In genomic region chr9:65909837-65910236, GRCm38 (mm10) we compare ENCODE assay signal across 8 mouse cellular contexts. TPM values are rescaled to one million over a fixed set of nuclear protein-coding genes. Genes with fewer than 3 reads are reported as not detected.
A peak's percentile ranks its signal among the peaks of the same experiment; 100 is the strongest.
DNase-seq lines count a peak whose midpoint lies in the region; ATAC-seq lines count a peak whose summit lies in the region.
"Had no signal": no experiment of that assay in that cellular context is flagged by ENCODE, and none has a peak within 500 bp of the region (broad histone marks: within the 10 kb centered on the region; RNA-seq: fewer than 3 reads in every experiment).

No protein-coding gene starts in this region.

- H3K4me2 ChIP-seq in forebrain, embryonic 12.5 days, result peak overlapping the region; percentile 75
- peak overlapping the region; percentile 85 for H3K4me2 ChIP-seq in limb, embryonic 13.5 days (replicated peaks)
- peak overlapping the region; percentile 85 for H3K4me2 ChIP-seq in stomach, embryonic 14.5 days (replicated peaks; ENCODE audit: low read depth, low read length)

- no peak for ATAC-seq in megakaryocyte, adult 5-6 weeks (ENCODE audit: poor library complexity, severe bottlenecking)
- no peak for ATAC-seq in forebrain, embryonic 12.5 days (ENCODE audit: low FRiP score)
- ATAC-seq in limb, embryonic 13.5 days (ENCODE audit: low FRiP score, low read depth), result no peak
- ATAC-seq in stomach, embryonic 14.5 days (ENCODE audit: insufficient number of reproducible peaks, insufficient read depth, low FRiP score, low read depth), result no peak

- peaks cover 9% of the 10 kb centered on the region for H3K36me3 ChIP-seq in megakaryocyte, embryonic 14.5 days (replicated peaks; ENCODE audit: low read length)
- peaks cover 7% of the 10 kb centered on the region for H3K36me3 ChIP-seq in forebrain, embryonic 12.5 days (replicated peaks)
- peaks cover 6% of the 10 kb centered on the region; the same call in 1 of the 2 replicates for H3K36me3 ChIP-seq in limb, embryonic 13.5 days
- no peaks in the 10 kb centered on the region for H3K36me3 ChIP-seq in stomach, embryonic 14.5 days (ENCODE audit: control insufficient read depth, insufficient read depth, low read length)

- peak overlapping the region; percentile 81 for H3K9ac ChIP-seq in forebrain, embryonic 12.5 days
- peak overlapping the region; percentile 79 for H3K9ac ChIP-seq in limb, embryonic 13.5 days
- H3K9ac ChIP-seq in stomach, embryonic 14.5 days (replicated peaks; ENCODE audit: low read depth, low read length), result peak overlapping the region; percentile 63

- no peak for DNase-seq in gastrocnemius, adult 18-20 months (ENCODE audit: low spot score)
- no peak for DNase-seq in adrenal gland, postnatal 10 days
- DNase-seq: kidney, adult 11 months had no signal

- peaks cover 18% of the 10 kb centered on the region for H3K4me1 ChIP-seq in megakaryocyte, embryonic 14.5 days
- peaks cover 19% of the 10 kb centered on the region for H3K4me1 ChIP-seq in forebrain, embryonic 12.5 days
- H3K4me1 ChIP-seq in limb, embryonic 13.5 days, result peaks cover 15% of the 10 kb centered on the region
- H3K4me1 ChIP-seq in stomach, embryonic 14.5 days (ENCODE audit: control insufficient read depth, insufficient read depth, low read length), result no peaks in the 10 kb centered on the region

- no peak overlapping the region for H3K27ac ChIP-seq in forebrain, embryonic 12.5 days
- peak overlapping the region; percentile 93; the same call in 1 of the 2 replicates for H3K27ac ChIP-seq in limb, embryonic 13.5 days
- H3K27ac ChIP-seq in stomach, embryonic 14.5 days (ENCODE audit: low read length), result peak overlapping the region; percentile 90; the same call in 1 of the 2 replicates

- H3K9me3 ChIP-seq in megakaryocyte, embryonic 14.5 days, result no peaks in the 10 kb centered on the region
- no peaks in the 10 kb centered on the region for H3K9me3 ChIP-seq in forebrain, embryonic 12.5 days
- H3K9me3 ChIP-seq in limb, embryonic 13.5 days, result no peaks in the 10 kb centered on the region
- H3K9me3 ChIP-seq in stomach, embryonic 14.5 days (ENCODE audit: control insufficient read depth, low read depth, low read length), result no peaks in the 10 kb centered on the region

- no peaks in the 10 kb centered on the region for H3K27me3 ChIP-seq in megakaryocyte, embryonic 14.5 days (replicated peaks)
- no peaks in the 10 kb centered on the region for H3K27me3 ChIP-seq in forebrain, embryonic 12.5 days
- H3K27me3 ChIP-seq in limb, embryonic 13.5 days, result no peaks in the 10 kb centered on the region
- H3K27me3 ChIP-seq in stomach, embryonic 14.5 days (ENCODE audit: control insufficient read depth, insufficient read depth, low read length), result no peaks in the 10 kb centered on the region

- H3K4me3 ChIP-seq in megakaryocyte, embryonic 14.5 days (replicated peaks), result peak overlapping the region; percentile 97
- H3K4me3 ChIP-seq in forebrain, embryonic 12.5 days (replicated peaks), result peak overlapping the region; percentile 89
- H3K4me3 ChIP-seq in limb, embryonic 13.5 days, result peak overlapping the region; percentile 80
- H3K4me3 ChIP-seq in stomach, embryonic 14.5 days (ENCODE audit: low read depth, low read length), result peak overlapping the region; percentile 82

- 12% methylated on average over 4 of the region's 4 CpGs for WGBS in forebrain, embryonic 12.5 days
- 7% methylated on average over 4 of the region's 4 CpGs for WGBS in limb, embryonic 13.5 days
- WGBS in stomach, embryonic 14.5 days, result 5% methylated on average over 4 of the region's 4 CpGs

RNA-seq across cellular contexts. Expression of gene Csnk1g1, which starts 1.1 kb away (rescaled TPM):
- polyA plus RNA-seq in megakaryocyte, embryonic 14.5 days (2012; ENCODE audit: insufficient read depth, low replicate concordance), result 0.45 and 1.4 TPM in 2 replicates
- 25.0 and 31.0 TPM in 2 replicates for total RNA-seq in megakaryocyte, adult 5-6 weeks (2015)
- total RNA-seq in megakaryocyte, adult 5-6 weeks (2017), result 22.3 and 34.3 TPM in 2 replicates
- 24.8 and 25.8 TPM in 2 replicates for polyA plus RNA-seq in forebrain, embryonic 12.5 days (2016; fragmentation: Nextera tagmentation; extraction: Ambion mirVana)
- polyA plus RNA-seq in limb, embryonic 13.5 days (2015; fragmentation: Nextera tagmentation; extraction: Ambion mirVana), result 18.6 and 18.8 TPM in 2 replicates
- polyA plus RNA-seq in stomach, embryonic 14.5 days (2014; fragmentation: Nextera tagmentation; extraction: Ambion mirVana), result 23.4 and 25.3 TPM in 2 replicates
- total RNA-seq in gastrocnemius, adult 18-20 months (2021), result 1 to 10 TPM; 7.2 to 7.6 TPM
- 10 to 100 TPM; 15.7 to 24.2 TPM for total RNA-seq in adrenal gland, postnatal 10 days (2021)

RNA-seq across cellular contexts. Expression of gene Trip4, which starts 1.2 kb away (rescaled TPM):
- polyA plus RNA-seq in megakaryocyte, embryonic 14.5 days (2012; ENCODE audit: insufficient read depth, low replicate concordance), result 0.58 TPM in 1 of 2 replicates, not detected in the other
- 17.7 and 23.0 TPM in 2 replicates for total RNA-seq in megakaryocyte, adult 5-6 weeks (2015)
- total RNA-seq in megakaryocyte, adult 5-6 weeks (2017), result 23.8 and 27.9 TPM in 2 replicates
- polyA plus RNA-seq in forebrain, embryonic 12.5 days (2016; fragmentation: Nextera tagmentation; extraction: Ambion mirVana), result 32.8 and 36.3 TPM in 2 replicates
- 39.8 and 41.1 TPM in 2 replicates for polyA plus RNA-seq in limb, embryonic 13.5 days (2015; fragmentation: Nextera tagmentation; extraction: Ambion mirVana)
- 35.1 and 35.7 TPM in 2 replicates for polyA plus RNA-seq in stomach, embryonic 14.5 days (2014; fragmentation: Nextera tagmentation; extraction: Ambion mirVana)
- 10 to 100 TPM; 13.4 to 13.8 TPM for total RNA-seq in gastrocnemius, adult 18-20 months (2021)
- 10 to 100 TPM; 28.0 to 32.3 TPM for total RNA-seq in adrenal gland, postnatal 10 days (2021)

RNA-seq across cellular contexts. Expression of gene Pclaf, which starts 19.8 kb away (rescaled TPM):
- 2.8 TPM in 1 of 2 replicates, not detected in the other for polyA plus RNA-seq in megakaryocyte, embryonic 14.5 days (2012; ENCODE audit: insufficient read depth, low replicate concordance)
- total RNA-seq in megakaryocyte, adult 5-6 weeks (2015), result 105 and 130 TPM in 2 replicates
- 295 and 303 TPM in 2 replicates for total RNA-seq in megakaryocyte, adult 5-6 weeks (2017)
- 224 and 226 TPM in 2 replicates for polyA plus RNA-seq in forebrain, embryonic 12.5 days (2016; fragmentation: Nextera tagmentation; extraction: Ambion mirVana)
- 207 and 211 TPM in 2 replicates for polyA plus RNA-seq in limb, embryonic 13.5 days (2015; fragmentation: Nextera tagmentation; extraction: Ambion mirVana)
- 176 and 179 TPM in 2 replicates for polyA plus RNA-seq in stomach, embryonic 14.5 days (2014; fragmentation: Nextera tagmentation; extraction: Ambion mirVana)
- not detected for total RNA-seq in gastrocnemius, adult 18-20 months (2021)
- 10 to 100 TPM; 18.0 to 21.8 TPM for total RNA-seq in adrenal gland, postnatal 10 days (2021)

Comparison
In these comparisons a context has a peak if more than half of its experiments do, and no peak if none do; other contexts are left out.
1. RNA of gene Trip4, which starts 1.2 kb away (polyA plus RNA-seq): 39.8 to 41.1 TPM in limb, embryonic 13.5 days, 32.8 to 36.3 TPM in forebrain, embryonic 12.5 days and 35.1 to 35.7 TPM in stomach, embryonic 14.5 days; 0.58 TPM in megakaryocyte, embryonic 14.5 days; every median in the first group is over 10 times any median in the second.
2. RNA of gene Pclaf, which starts 19.8 kb away (polyA plus RNA-seq): 224 to 226 TPM in forebrain, embryonic 12.5 days, 207 to 211 TPM in limb, embryonic 13.5 days and 176 to 179 TPM in stomach, embryonic 14.5 days; 2.8 TPM in megakaryocyte, embryonic 14.5 days; every median in the first group is over 10 times any median in the second.
3. Peak in every context shown above with its lines, with median percentiles within 50 percentile points of each other: H3K4me3 ChIP-seq, H3K4me2 ChIP-seq and H3K9ac ChIP-seq.